In genomic region chr6:139842626-139843025, GRCm38 (mm10) we compare ENCODE assay signal across 16 mouse cellular contexts.
A peak's percentile ranks its signal among the peaks of the same experiment; 100 is the strongest.
DNase-seq lines count a peak whose midpoint lies in the region; ATAC-seq lines count a peak whose summit lies in the region.
"Had no signal": no experiment of that assay in that cellular context is flagged by ENCODE, and none has a peak within 500 bp of the region (broad histone marks: within the 10 kb centered on the region; RNA-seq: fewer than 3 reads in every experiment).

No protein-coding gene starts in this region.

- H3K4me2 ChIP-seq in forebrain, embryonic 15.5 days (replicated peaks), result no peak overlapping the region
- H3K4me2 ChIP-seq: embryonic facial prominence, embryonic 12.5 days had no signal

- H3K27me3 ChIP-seq in forebrain, embryonic 15.5 days, result no peaks in the 10 kb centered on the region
- H3K27me3 ChIP-seq in forebrain, embryonic 10.5 days (ENCODE audit: poor library complexity, severe bottlenecking), result no peaks in the 10 kb centered on the region
- H3K27me3 ChIP-seq: embryonic facial prominence, embryonic 12.5 days had no signal

- 0 out of 2 replicates have a peak, but pooled peaks have one; percentile 39 for ATAC-seq in forebrain, embryonic 15.5 days (replicated peaks)
- ATAC-seq: forebrain, postnatal 0 days had no signal

- H3K9ac ChIP-seq in forebrain, embryonic 15.5 days (replicated peaks), result no peak overlapping the region
- H3K9ac ChIP-seq: embryonic facial prominence, embryonic 12.5 days; forebrain, postnatal 0 days had no signal

- peaks cover 9% of the 10 kb centered on the region; the same call in 1 of the 2 replicates for H3K4me1 ChIP-seq in forebrain, embryonic 15.5 days
- H3K4me1 ChIP-seq in forebrain, embryonic 10.5 days, result no peaks in the 10 kb centered on the region
- H3K4me1 ChIP-seq: embryonic facial prominence, embryonic 10.5 days; embryonic facial prominence, embryonic 12.5 days had no signal

- DNase-seq in forebrain, embryonic 10.5 days (ENCODE audit: extremely low spot score, low spot score), result no peak
- peak; percentile 23 for DNase-seq in heart, adult 11 months
- DNase-seq in heart, adult 9 months (ENCODE audit: low spot score in 2 of 2), result no peak
- DNase-seq in left cerebral cortex, postnatal 14 days (ENCODE audit: low spot score in 2 of 2), result no peak
- DNase-seq: adrenal gland, adult 2 months; adrenal gland, postnatal 10 days; adrenal gland, postnatal 25 days; cerebellum, adult 11-12 months; cerebellum, adult 2 months; cerebellum, adult 9-10 months; cerebellum, postnatal 10 days; cerebellum, postnatal 25 days; forebrain, postnatal 0 days had no signal

- intact Hi-C loops in left cerebral cortex, postnatal 14 days (cut with DNase I), result no loop called here

- peak overlapping the region; percentile 37; the same call in 1 of the 2 replicates for H3K27ac ChIP-seq in forebrain, embryonic 15.5 days (replicated peaks)
- H3K27ac ChIP-seq in forebrain, embryonic 10.5 days, result no peak overlapping the region
- H3K27ac ChIP-seq: embryonic facial prominence, embryonic 10.5 days; embryonic facial prominence, embryonic 12.5 days had no signal

- no peaks in the 10 kb centered on the region for H3K36me3 ChIP-seq in forebrain, embryonic 15.5 days
- no peaks in the 10 kb centered on the region for H3K36me3 ChIP-seq in forebrain, embryonic 10.5 days (replicated peaks)
- H3K36me3 ChIP-seq: embryonic facial prominence, embryonic 10.5 days; embryonic facial prominence, embryonic 12.5 days had no signal

- no peak overlapping the region for H3K4me3 ChIP-seq in forebrain, embryonic 15.5 days
- H3K4me3 ChIP-seq in forebrain, embryonic 10.5 days, result no peak overlapping the region
- H3K4me3 ChIP-seq: embryonic facial prominence, embryonic 10.5 days; embryonic facial prominence, embryonic 12.5 days had no signal

- WGBS in forebrain, embryonic 15.5 days, result 81% methylated on average over 1 of the region's 1 CpGs
- WGBS in forebrain, embryonic 10.5 days, result 97% methylated on average over 1 of the region's 1 CpGs

- no peaks in the 10 kb centered on the region for H3K9me3 ChIP-seq in forebrain, embryonic 15.5 days
- no peaks in the 10 kb centered on the region for H3K9me3 ChIP-seq in forebrain, embryonic 10.5 days
- H3K9me3 ChIP-seq: embryonic facial prominence, embryonic 10.5 days; embryonic facial prominence, embryonic 12.5 days had no signal
